Mouse (Mus musculus): ENCODE measurements around the gene Ksr1.

GRCm38 (mm10) chr11:79019839-79020534 is 126.2 kb downstream of the Ksr1 start:
- peak; percentile 22 for TF ChIP-seq CTCF (IDR thresholded peaks at IDR 0.05; ENCODE audit: control insufficient read depth, insufficient read depth, insufficient read length)
- no peak for TF ChIP-seq MAX (IDR thresholded peaks at IDR 0.05)
- TF ChIP-seq USF1 (IDR thresholded peaks at IDR 0.05; ENCODE audit: low read depth): no peak
- no peak for TF ChIP-seq MYOG (IDR thresholded peaks at IDR 0.05; ENCODE audit: control insufficient read depth, extremely low read depth, insufficient read length)
- no peak for TF ChIP-seq CEBPB (IDR thresholded peaks at IDR 0.05; ENCODE audit: low read depth)
- no peak for TF ChIP-seq MYOD1 (IDR thresholded peaks at IDR 0.05; ENCODE audit: control insufficient read depth, insufficient read length, low read depth)
